Mouse (Mus musculus) lung, postnatal 25 days (tissue): Measurements from ENCODE around the gene 4921517D22Rik.

Experiments
- DNase-seq: peaks from one replicate; pipeline ENCODE4 v3.0.0; 2022; ENCODE audit warnings: low spot score

Gene 4921517D22Rik

DNA sequence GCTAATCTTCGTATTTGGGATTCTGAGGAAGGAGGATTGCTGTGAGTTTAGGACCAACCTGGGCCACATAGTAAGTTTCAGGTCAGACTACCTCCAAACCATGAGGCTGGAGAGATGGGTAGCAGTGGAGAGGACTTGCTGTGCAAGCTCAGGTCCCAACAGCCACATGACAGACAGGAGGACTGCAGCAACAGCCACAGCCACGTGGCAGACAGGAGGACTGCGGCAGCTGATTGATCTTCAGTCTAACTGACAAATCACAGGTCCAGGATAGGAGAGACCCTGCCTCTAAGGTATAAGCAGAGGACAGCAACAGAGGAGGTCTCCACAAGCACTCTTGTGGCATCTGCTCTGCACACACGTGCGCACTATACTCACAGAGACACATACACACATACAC lies 36.1 kb downstream of the 4921517D22Rik start:
- DNase-seq: no peak

DNA sequence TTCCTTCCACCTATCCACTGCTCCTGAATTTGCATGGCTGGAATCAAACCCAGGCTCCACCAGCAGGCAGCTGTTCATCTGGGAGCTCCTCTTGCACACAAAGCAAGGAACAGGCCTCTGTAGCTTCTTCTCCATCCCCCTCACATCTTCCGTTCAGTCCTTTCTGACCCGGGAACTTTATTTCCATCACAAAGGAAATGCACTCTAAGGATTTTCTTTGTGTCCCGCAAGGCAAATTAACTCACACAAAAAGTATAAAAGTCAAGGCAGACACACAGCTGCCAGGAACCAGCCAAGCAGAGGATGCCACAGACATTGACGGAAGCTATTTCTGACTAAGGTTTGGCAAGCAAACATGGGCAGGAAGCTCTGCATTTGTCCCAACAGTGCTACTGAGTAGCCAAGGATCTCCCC lies 36.9 kb downstream of the 4921517D22Rik start:
- peak; percentile 47 for DNase-seq

DNA sequence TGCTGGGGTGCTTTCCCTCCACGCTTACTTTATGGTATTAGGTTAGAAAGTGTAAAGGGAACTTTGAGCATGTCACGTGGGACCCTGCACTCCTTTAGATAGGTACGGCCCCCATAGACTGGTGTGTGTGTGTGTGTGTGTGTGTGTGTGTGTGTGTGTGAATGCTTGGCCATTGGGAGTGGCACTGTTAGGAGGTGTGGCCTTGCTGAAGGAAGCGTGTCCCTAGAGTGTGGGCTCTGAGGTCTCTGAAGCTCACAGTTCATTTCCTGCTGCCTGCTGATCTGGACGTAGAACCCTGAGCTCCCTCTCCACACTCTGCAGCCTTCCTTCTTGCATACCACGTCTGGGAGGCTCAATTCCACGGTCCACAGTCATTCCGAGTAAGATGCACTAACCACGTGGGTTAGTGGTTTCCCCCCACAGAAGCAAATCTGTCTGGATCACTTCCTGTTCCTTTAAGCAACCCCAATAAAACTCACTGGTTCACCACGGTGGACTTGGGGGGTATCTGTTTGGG lies 37.5 kb downstream of the 4921517D22Rik start:
- peak; percentile 35 for DNase-seq

DNA sequence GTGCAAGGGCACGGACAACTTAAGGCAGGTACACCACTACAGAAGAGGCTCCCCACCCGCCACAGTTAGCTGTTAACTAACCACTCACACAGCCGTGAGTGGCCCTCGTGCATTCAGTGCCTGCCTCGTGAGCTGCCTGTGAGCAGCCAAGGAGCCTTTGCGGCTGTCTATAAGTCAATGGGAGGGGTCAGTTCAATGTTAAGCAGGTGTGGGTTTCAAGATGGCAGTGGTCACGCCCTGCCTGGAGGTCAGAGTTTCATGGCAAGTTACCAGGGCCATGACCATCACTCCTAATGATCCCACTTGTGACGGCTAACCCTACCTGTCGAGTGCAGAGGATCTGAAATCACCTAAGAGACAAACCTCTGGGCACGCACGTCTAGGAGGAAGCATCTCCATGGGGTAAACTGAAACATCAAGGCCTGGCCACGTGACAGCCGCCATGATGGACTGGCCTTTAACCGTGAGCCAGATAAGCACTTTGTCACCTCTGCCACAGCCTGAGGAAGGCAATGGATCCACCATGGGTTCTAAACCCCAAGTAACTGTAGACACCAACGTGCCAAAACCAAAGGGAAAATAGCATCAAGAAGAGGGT lies 38.1 kb downstream of the 4921517D22Rik start:
- DNase-seq: no peak

DNA sequence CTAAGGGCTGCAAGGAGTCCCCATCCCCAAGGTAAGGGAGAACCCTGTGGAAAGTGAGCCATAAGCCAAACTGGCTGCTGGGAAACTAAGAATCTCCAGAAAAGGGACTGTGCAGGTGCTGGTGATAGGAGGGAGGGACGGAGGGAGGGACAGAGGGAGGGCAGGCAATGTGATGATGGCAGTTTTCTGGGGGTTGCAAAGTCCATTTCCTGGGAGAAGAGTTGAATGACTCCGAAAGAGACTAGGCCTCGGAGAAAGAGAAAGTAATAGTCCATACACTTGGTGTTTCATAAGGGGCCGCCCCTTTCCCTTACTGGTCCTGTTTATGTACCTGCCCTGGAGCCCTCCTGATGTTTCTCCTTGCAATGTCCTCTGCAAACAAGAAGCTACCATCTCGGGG lies 39.4 kb downstream of the 4921517D22Rik start:
- DNase-seq: no peak

DNA sequence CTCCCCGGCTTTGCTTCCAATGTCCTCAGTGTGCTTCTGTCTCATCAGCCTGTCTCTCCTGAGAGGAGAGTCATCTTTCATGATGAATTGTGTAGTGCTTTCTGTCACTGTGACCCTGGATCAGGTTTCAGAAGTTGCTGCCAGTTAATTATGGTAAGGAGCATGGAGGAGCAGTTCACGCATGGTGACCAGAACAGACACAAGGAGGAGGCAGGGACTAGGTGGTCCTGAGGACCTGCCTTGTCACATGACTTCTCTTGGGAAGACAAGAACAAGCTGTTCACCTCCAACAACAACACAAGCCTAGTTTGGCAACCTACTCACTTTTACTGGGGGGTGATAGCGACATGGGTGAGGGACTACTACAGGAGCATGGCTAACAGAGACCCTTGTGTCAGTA lies 40.8 kb downstream of the 4921517D22Rik start:
- DNase-seq: no peak

DNA sequence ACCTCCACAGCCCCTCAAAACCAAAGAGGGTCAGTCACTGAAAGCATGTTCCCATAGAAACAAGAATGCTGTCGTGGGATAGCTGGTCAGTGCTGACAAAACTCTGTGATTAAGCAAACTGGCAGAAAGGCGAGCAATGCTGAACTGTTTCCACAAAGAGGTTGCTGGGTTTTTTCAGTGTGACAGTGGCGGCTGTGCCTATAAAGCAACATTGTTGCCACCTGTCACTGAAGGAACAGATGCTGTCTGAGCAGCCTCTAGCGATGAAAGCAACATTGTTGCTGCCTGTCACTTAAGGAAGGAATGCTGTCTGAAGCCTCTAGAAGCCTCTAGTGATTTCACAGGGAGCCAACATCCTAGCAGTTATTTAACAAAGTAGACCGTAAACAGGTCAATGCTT lies 41.3 kb downstream of the 4921517D22Rik start:
- no peak for DNase-seq

DNA sequence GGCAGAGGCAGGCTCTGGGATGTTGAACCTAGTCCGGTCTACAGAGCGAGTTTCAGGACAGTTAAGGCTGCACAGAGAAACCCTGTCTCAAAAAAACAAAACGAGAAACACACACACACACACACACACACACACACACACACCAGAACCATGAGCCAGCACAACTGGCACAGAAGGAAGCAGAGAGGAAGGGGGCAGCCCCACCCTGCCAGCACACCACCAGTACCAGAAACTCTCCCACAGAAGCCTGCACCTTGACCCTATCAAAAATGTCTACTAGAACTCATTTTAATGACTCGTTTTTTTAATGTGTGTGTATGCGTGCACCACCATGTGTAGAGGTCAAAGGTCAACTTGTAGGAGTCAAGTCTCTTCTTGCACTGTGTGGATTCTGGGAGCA lies 44.1 kb downstream of the 4921517D22Rik start:
- no peak for DNase-seq

DNA sequence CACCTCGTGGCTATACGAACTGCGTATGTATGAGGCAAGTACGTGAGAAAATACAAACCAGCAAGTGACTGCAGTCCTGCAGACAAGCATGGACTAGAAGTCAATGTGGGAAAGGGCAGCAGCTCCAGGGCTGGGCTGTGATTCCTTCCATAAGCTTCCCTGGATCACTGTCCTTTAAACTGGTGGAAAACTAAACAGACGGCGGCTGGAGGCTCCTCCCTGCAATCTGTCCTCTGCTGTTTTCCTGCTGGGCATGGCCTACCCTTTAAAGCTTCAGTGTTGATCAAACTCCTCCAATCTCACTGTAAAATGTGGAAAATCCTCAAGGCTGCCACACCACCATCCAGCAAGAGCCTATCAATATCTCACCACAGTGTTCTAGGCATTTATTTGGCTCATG lies 45.3 kb downstream of the 4921517D22Rik start:
- DNase-seq: no peak

DNA sequence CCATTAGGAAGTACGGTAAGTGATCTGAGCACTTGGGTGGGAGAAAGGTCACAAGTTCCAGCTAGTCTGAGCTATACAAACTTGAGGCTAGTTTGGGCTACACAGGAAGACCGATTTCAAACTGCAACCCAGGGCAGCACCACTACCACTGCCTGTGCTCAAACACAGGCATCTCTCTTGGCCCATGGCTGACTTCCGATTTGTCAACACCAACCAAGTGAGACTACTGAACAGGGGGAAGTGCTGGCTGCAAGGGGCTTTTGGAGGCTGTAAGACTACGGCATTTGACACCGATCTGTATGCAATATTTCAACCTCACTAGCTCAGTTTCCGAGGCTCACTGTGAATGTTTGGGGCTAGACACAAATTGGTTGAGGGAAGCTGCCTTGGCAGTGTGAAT lies 46.4 kb downstream of the 4921517D22Rik start:
- DNase-seq: no peak

DNA sequence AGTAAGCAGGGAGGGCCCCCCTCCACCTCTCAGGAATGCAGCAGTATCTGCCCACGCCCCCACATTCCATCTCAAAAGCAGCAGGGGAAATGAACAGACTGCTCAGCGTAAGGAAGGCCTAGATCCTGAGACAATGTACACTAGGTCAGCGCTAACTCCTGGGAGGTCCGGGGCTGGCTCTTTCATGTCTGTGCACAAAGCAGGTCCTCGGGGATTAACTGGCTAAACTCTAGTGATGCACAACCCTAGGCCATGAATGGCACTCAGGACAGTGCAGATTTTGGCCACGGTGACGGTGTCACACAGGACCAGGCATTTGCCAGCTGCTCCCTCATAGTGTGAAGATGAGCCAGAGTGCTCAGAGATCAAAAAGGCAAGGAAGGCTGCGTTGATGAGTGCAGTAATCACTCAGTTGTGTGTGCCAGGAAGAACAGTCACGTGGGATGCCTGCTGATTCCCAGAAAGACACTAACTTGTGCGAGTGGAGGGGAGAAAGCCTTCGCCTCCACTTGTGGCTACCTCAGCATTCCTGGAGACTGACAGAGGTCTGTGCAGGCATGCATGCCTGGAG lies 47.1 kb downstream of the 4921517D22Rik start:
- no peak for DNase-seq

DNA sequence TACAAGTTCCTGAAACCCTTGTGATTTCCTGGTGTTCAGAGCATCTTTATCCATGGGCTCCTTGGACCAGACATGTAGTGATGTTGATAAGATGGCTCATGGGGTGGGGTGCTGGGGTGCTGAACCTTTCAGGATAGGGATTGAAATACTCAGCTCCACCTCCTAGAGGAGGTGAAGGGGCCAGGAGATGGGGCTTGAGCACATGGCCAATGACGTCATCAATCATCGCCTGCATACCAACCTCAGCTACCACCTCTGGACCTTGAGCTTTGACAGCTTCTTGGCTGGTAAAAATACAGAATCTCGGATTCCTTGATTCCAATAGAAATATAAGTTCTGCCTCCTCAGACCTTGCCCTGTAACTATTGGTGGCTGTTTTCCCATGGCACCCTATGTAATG lies 48.4 kb downstream of the 4921517D22Rik start:
- DNase-seq: no peak

DNA sequence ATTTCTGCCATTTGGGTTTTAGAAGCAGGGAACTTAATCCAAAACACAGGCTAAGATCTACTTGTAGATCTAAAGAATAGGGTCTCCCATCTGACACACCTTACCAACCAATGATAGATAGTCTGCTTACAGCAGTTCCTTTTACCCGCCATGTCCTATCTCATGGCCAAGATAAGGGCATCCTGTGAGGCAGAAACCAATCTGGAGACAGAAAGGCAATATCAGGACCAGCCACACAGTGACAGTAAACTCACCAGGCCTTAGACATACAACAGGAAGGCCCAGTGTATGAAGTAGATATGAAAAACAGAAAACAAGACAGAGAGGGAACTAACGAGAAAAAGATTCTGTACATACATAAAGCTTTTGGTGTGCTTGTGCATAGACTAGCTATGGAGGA lies 51.1 kb downstream of the 4921517D22Rik start:
- no peak for DNase-seq

DNA sequence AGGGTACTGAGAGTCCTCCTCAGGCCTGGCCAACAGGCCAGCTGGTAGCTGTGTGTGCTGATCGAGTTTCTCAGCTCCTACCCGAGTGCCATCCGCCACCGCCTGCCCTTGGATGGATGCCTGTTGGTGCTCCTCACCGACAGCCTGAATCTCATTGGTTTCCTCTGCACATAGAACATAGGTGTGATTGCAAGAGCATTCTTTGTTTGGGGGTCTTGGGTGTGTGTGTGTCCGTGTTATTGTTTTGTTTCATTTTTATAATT lies 53.8 kb downstream of the 4921517D22Rik start:
- DNase-seq: no peak

DNA sequence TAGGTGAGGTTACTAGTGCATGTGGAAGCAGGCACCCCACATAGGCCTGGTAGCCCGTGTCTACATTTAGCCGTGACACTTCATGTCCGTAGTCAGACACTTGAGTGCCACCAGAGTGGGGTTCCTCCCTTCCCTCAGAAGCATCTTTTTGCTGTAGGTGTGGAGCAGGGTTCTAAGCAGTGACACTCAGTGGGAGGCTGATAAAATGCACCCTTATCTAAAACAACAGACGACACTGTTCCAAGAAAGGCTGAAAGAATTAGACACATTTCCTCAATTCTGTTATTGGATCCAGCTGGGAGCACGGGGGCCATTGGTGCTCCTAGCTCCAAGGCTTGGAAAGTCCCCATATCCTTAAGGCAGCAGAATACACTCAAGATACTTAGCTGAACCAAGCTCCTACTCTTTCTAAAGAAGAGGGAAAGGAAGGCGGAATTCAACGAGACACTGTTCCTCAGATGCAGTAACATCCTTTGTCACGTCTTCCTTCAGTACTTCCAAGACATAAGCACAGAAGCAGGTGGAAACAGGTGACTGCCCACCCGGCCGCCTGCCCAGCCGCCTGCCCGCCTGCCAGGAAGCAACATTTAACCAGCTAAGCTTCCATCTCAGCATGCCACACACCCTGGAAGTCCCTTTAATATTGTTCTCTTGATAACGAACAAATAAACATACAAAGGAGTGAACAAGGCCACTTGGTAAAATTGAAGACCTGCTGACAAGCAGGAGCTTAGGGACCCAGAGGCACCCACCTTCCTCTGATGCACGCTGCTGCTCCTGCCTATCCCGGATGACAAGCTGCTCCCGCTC lies 54.3 kb downstream of the 4921517D22Rik start:
- DNase-seq: no peak

DNA sequence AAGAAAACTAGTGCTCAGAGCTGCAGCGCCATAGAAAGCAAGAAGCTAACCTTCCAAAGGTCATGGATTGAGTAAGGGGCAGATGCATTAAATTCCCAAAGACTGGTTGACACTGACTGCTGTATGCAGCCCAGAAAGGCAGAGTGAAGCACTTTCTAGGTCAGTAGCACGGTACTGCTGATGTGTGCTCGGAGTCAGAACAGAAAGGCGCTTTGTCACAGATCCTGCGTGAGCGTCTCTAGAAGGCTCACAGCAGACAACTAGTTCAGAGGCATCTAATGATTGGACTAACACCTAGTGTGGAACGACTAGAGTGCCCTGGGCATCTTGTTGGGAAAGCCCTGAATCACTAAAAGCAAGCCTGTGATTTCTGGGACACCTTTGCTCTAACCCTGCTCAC lies 56.1 kb downstream of the 4921517D22Rik start:
- DNase-seq: no peak
